Mouse (Mus musculus): Measurements from ENCODE around the gene Boll. TPM values are rescaled to one million over a fixed set of nuclear protein-coding genes. Genes with fewer than 3 reads are reported as not detected.
A peak's percentile ranks its signal among the peaks of the same experiment; 100 is the strongest.

Gene Boll
- total and polyA plus RNA-seq, 2 experiments from 2014 or later = 0.49 TPM; not detected in 1

DNA sequence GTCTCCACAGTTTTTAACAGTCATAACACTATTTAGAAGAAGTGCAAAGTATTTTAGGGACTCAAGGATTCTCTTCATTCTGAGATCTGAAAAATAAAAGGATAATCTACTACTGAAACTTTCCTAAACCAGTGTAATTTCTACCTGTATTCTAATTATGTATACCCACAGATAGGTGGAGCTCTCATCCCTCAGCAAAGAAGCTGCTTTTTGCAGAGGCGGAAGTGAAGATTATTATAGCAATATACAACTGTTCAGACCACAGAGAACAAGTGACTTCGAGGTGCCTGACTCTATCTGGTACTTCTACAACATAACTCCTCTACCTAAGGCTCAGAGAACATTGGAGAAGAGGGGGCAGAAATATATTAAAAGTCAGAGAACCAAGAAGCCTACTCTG, 97.8 kb downstream of the Boll start:
- WGBS = 77% methylated on average over 2 of the region's 2 CpGs
- H3K4me1 ChIP-seq (ENCODE audit: insufficient read depth, low read length) = no peaks in the 10 kb centered on the region
- no peak for DNase-seq (ENCODE audit: low spot score)

GRCm38 (mm10) chr1:55264385-55264784, 98.9 kb downstream of the Boll start:
- Histone ChIP-seq H3K9ac (replicated peaks; ENCODE audit: low read length, poor library complexity, severe bottlenecking) (no peak overlapping the region), H3K4me3 (ENCODE audit: low read depth, low read length) (no peak overlapping the region), H3K27me3 (ENCODE audit: insufficient read depth, low read length) (no peaks in the 10 kb centered on the region), H3K4me2 (ENCODE audit: low read depth, low read length, poor library complexity, severe bottlenecking) (no peak overlapping the region), H3K27ac (ENCODE audit: low read depth, low read length) (no peak overlapping the region), H3K4me1 (ENCODE audit: insufficient read depth, low read length) (no peaks in the 10 kb centered on the region), H3K9me3 (ENCODE audit: low read length) (no peaks in the 10 kb centered on the region), H3K36me3 (ENCODE audit: insufficient read depth, low read length) (no peaks in the 10 kb centered on the region)
- TF ChIP-seq CTCF (IDR thresholded peaks at IDR 0.05) = no peak
- no peak for ATAC-seq (ENCODE audit: low FRiP score)
- DNase-seq (ENCODE audit: low spot score) = no peak
- WGBS = 64% methylated on average over 2 of the region's 2 CpGs

More for the DNA sequence above, 97.8 kb downstream of the Boll start:
- Histone ChIP-seq H3K9ac (replicated peaks; ENCODE audit: low read length, poor library complexity, severe bottlenecking) (no peak overlapping the region), H3K27me3 (ENCODE audit: insufficient read depth, low read length) (no peaks in the 10 kb centered on the region), H3K9me3 (ENCODE audit: low read length) (no peaks in the 10 kb centered on the region), H3K4me3 (ENCODE audit: low read depth, low read length) (no peak overlapping the region), H3K36me3 (ENCODE audit: insufficient read depth, low read length) (no peaks in the 10 kb centered on the region), H3K4me2 (ENCODE audit: low read depth, low read length, poor library complexity, severe bottlenecking) (no peak overlapping the region), H3K27ac (ENCODE audit: low read depth, low read length) (no peak overlapping the region)
- no peak for ATAC-seq (ENCODE audit: low FRiP score)
- TF ChIP-seq CTCF (IDR thresholded peaks at IDR 0.05) = peak; percentile 41; the same call in 1 of the 2 replicates

DNA sequence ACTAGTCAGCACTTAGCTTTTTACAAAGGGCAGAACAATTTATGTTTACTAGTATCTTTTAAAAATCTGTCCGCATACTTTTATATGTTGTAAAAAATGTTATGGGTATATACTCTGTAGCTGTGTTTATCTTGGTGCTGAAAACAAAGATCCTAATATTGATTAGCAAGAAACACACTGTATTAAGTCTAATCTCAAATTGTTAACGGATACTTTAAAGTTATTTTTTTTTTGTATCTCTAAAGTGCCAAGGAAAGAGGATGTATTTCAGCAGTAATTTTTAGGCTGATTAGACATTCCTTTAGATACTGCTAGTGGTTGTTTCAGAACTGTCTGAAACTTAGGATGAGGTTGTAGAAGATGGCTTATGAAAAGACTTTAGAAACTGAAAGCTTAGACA, 116.9 kb downstream of the Boll start:
- Histone ChIP-seq H3K9me3 (ENCODE audit: low read length) (no peaks in the 10 kb centered on the region), H3K4me1 (ENCODE audit: insufficient read depth, low read length) (no peaks in the 10 kb centered on the region; the same call in 1 of the 2 replicates), H3K27ac (ENCODE audit: low read depth, low read length) (no peak overlapping the region), H3K4me2 (ENCODE audit: low read depth, low read length, poor library complexity, severe bottlenecking) (no peak overlapping the region), H3K36me3 (ENCODE audit: insufficient read depth, low read length) (no peaks in the 10 kb centered on the region), H3K27me3 (ENCODE audit: insufficient read depth, low read length) (no peaks in the 10 kb centered on the region), H3K4me3 (ENCODE audit: low read depth, low read length) (no peak overlapping the region), H3K9ac (replicated peaks; ENCODE audit: low read length, poor library complexity, severe bottlenecking) (no peak overlapping the region)
- WGBS = 93% methylated on average over 2 of the region's 2 CpGs
- ATAC-seq (ENCODE audit: low FRiP score) (no peak), DNase-seq (ENCODE audit: low spot score) (no peak)
- no peak for TF ChIP-seq CTCF (IDR thresholded peaks at IDR 0.05)

DNA sequence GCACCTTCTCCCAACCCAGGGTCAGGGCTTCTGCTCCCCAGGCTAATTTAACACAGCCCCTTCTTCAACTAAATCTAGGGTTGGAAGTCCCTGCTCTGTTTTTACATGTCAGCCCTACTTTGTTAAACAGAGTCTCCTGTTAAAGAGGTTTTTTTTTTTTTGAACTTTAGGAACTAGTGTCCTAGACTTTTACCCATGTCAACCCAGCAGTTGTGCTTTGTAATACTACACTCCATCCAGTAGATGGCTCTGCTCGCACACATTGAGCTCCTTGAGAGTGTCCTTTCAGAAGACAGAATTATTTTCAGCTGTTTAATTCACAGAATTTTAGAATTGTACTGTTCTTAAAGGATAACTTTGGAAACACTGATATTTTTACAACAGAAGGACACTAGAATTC, 124.0 kb downstream of the Boll start:
- Histone ChIP-seq H3K4me1 (ENCODE audit: insufficient read depth, low read length) (peaks cover 19% of the 10 kb centered on the region), H3K9me3 (ENCODE audit: low read length) (no peaks in the 10 kb centered on the region), H3K4me2 (ENCODE audit: low read depth, low read length, poor library complexity, severe bottlenecking) (peak overlapping the region; percentile 96), H3K36me3 (ENCODE audit: insufficient read depth, low read length) (no peaks in the 10 kb centered on the region), H3K4me3 (ENCODE audit: low read depth, low read length) (peak overlapping the region; percentile 58), H3K27ac (ENCODE audit: low read depth, low read length) (no peak overlapping the region), H3K9ac (replicated peaks; ENCODE audit: low read length, poor library complexity, severe bottlenecking) (no peak overlapping the region), H3K27me3 (ENCODE audit: insufficient read depth, low read length) (no peaks in the 10 kb centered on the region)
- DNase-seq (ENCODE audit: low spot score) (peak; percentile 85), ATAC-seq (ENCODE audit: low FRiP score) (no peak)
- WGBS = 8% methylated on average over 1 of the region's 1 CpGs
- TF ChIP-seq CTCF (IDR thresholded peaks at IDR 0.05) = peak; percentile 88

DNA sequence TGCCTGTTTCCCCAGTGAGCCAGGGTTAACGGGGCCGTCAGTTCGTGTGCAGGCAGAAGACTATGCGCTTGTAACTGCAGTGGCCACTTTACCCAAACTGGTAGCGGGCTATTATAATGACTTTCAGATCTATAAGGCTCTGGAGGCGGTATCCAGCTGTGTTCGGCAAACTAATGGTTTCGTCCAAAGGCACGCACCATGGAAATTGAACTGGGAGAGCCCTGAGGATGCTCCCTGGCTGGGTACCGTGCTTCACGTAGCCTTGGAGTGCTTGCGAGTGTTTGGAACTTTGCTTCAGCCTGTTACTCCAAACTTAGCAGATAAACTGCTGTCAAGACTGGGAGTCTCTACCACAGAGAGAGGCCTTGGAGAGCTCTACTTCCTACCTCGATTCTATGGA, 124.8 kb downstream of the Boll start:
- Histone ChIP-seq H3K36me3 (ENCODE audit: insufficient read depth, low read length) (no peaks in the 10 kb centered on the region), H3K4me3 (ENCODE audit: low read depth, low read length) (peak overlapping the region; percentile 58), H3K9me3 (ENCODE audit: low read length) (no peaks in the 10 kb centered on the region), H3K9ac (replicated peaks; ENCODE audit: low read length, poor library complexity, severe bottlenecking) (peak overlapping the region; percentile 66), H3K4me2 (ENCODE audit: low read depth, low read length, poor library complexity, severe bottlenecking) (peak overlapping the region; percentile 96), H3K4me1 (ENCODE audit: insufficient read depth, low read length) (peaks cover 19% of the 10 kb centered on the region), H3K27me3 (ENCODE audit: insufficient read depth, low read length) (no peaks in the 10 kb centered on the region), H3K27ac (ENCODE audit: low read depth, low read length) (no peak overlapping the region)
- WGBS = 21% methylated on average over 13 of the region's 13 CpGs
- ATAC-seq (ENCODE audit: low FRiP score) (no peak), DNase-seq (ENCODE audit: low spot score) (no peak)
- TF ChIP-seq CTCF (IDR thresholded peaks at IDR 0.05) = no peak

GRCm38 (mm10) chr1:55237643-55238161, 125.6 kb downstream of the Boll start:
- Histone ChIP-seq H3K4me2 (ENCODE audit: low read depth, low read length, poor library complexity, severe bottlenecking) (peak overlapping the region; percentile 96), H3K4me3 (ENCODE audit: low read depth, low read length) (peak overlapping the region; percentile 58), H3K4me1 (ENCODE audit: insufficient read depth, low read length) (peaks cover 19% of the 10 kb centered on the region), H3K27ac (ENCODE audit: low read depth, low read length) (peak overlapping the region; percentile 80), H3K36me3 (ENCODE audit: insufficient read depth, low read length) (no peaks in the 10 kb centered on the region), H3K9ac (replicated peaks; ENCODE audit: low read length, poor library complexity, severe bottlenecking) (peak overlapping the region; percentile 66), H3K9me3 (ENCODE audit: low read length) (no peaks in the 10 kb centered on the region), H3K27me3 (ENCODE audit: insufficient read depth, low read length) (no peaks in the 10 kb centered on the region)
- TF ChIP-seq CTCF (IDR thresholded peaks at IDR 0.05) = no peak
- ATAC-seq (ENCODE audit: low FRiP score) = no peak
- WGBS = 0% methylated on average over 23 of the region's 23 CpGs
- DNase-seq (ENCODE audit: low spot score) = peak; percentile 36
